Mouse (Mus musculus) gastrocnemius, adult 8-10 months (tissue): ENCODE measurements around the gene Treh. TPM values are rescaled to one million over a fixed set of nuclear protein-coding genes. Genes with fewer than 3 reads are reported as not detected.
A peak's percentile ranks its signal among the peaks of the same experiment; 100 is the strongest.

ENCODE experiments used
- DNase-seq, 2 experiments: peaks; one replicate each; pipeline ENCODE4 v3.0.0; 2022; ENCODE audit warnings: low spot score in 2 of 2
- total RNA-seq, 4 experiments: library from RNA; stranded (reverse); gene quantifications; 2 replicates each; pipeline ENCODE4 v1.2.4; 2022

The Treh gene
- total RNA-seq, 4 experiments from 2014 or later, result not detected

DNA sequence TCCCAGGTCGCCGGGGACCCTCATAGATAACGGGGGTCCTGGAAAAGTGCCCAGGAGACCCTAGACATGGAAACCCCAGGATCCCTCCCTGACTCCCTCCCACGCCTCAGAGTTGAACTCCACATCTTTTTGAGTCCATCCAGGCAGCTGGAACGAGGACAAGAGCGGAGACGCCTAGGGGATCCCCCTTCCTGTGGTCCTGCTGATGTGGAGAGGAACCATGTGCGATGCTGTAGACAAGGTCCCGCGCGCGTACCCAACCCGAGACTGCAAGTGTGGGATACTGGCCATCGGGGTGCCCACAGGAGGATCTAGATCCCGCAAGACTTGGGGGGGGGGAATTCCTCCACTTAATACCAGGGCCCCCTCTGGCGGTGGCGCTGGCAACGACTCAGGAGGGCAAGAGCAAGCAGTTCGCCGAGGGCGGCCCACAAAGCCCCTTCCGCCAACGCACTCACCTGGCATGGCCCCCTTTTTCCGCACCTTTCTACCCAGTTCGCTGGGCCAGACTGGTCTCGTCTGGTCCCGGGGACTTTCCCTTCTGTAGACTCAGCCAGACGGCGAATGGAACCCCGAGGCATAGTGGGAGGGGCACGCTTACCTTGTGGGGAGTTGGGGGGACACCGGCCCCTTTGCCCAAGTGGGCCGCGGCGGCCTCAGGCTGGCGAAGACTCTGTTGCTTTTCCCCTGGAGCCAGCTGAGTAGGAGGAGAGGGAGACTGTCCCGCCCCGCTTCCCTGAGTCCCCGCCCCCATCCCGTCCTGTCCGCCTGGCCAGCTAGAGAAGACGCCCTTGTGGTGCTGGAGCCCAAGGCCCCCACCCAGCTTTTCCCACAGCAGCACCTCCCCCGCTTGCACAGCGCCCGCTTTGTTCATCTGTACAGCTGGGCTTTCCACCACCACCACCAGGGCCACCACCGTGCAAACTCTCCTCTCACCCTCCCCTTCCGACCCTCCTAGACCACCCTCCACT, 61.8 kb downstream of the Treh start, which contains the start of gene Phldb1:
Gene Phldb1, minus strand, starts transcription at position 675 of the 971 bp plus-strand sequence.
- peak; percentile 68 to 72 for DNase-seq

DNA sequence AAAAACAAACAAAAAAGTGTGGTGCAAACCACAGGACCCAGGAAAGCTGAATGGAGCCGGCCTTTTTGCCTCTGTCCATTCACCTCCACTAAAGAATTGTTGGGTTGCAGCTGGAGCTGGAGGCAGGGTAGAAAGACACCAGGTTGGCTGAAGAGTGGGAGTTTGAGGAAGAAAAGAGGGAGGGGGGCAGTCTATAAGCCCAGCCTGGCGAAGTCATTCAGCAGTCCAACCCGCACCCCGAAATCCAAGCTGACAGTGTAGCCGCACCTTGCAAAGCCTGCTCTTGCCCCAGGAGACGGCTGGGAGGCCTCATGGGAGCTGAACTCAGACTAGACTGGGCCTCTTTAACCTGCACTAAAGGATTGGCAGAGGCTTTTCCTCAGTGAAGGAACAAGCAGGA, 62.9 kb downstream of the Treh start:
- DNase-seq, result no peak

Other genes with a start within 250 kb of the Treh start
- gene Foxr1, start 232.1 kb upstream of the Treh start, total RNA-seq, result not detected
- gene Upk2, start 218.3 kb upstream of the Treh start, total RNA-seq, result under 1 TPM in 2 of 4 experiments, not detected in 2; 0.29 to 0.54 TPM
- gene Bcl9l, start 190.4 kb upstream of the Treh start, total RNA-seq, result 10 to 100 TPM; 36.4 to 43.8 (median 41.7) TPM
- not detected for gene Cxcr5, start 111.4 kb upstream of the Treh start, total RNA-seq
- 10 to 100 TPM; 71.3 to 85.3 (median 74.4) TPM for gene Ddx6, start 68.3 kb upstream of the Treh start, total RNA-seq
- 10 to 100 TPM; 20.0 to 33.0 (median 32.5) TPM for gene Phldb1, start 62.0 kb downstream of the Treh start, total RNA-seq
- gene Arcn1, start 94.6 kb downstream of the Treh start, total RNA-seq, result 10 to 100 TPM; 73.3 to 85.5 (median 80.4) TPM
- 10 to 100 TPM; 18.0 to 33.4 (median 22.4) TPM for gene Ift46, start 94.7 kb downstream of the Treh start, total RNA-seq
- gene Tmem25, start 126.1 kb downstream of the Treh start, total RNA-seq, result 1 to 10 TPM; 4.3 to 7.7 (median 5.8) TPM
- under 1 TPM in 2 of 4 experiments, not detected in 2; 0.92 to 0.96 TPM for gene Ttc36, start 129.8 kb downstream of the Treh start, total RNA-seq
- gene Kmt2a, start 208.1 kb downstream of the Treh start, total RNA-seq, result 10 to 100 TPM; 14.0 to 22.4 (median 18.0) TPM
- 100 to 1,000 TPM; 642 to 789 (median 713) TPM for gene Atp5l, start 247.5 kb downstream of the Treh start, total RNA-seq